Mouse (Mus musculus) E14TG2a.4 (cell line): ENCODE data around the gene Rplp2.

ENCODE experiments used
- H3K27me3 ChIP-seq: 2 replicates; pipeline ENCODE4 v1.6.1; 2014; ENCODE audit warnings: low read length, control low read depth; ENCODE audit not compliant: insufficient read depth
- H3K36me3 ChIP-seq: 2 replicates; pipeline ENCODE4 v1.6.1; 2014; ENCODE audit warnings: low read length, control low read depth; ENCODE audit not compliant: insufficient read depth
- H3K4me1 ChIP-seq: replicated peaks from 2 replicates; pipeline ENCODE4 v1.6.1; 2014; ENCODE audit warnings: low read depth, low read length, control low read depth
- H3K4me3 ChIP-seq: replicated peaks from 2 replicates; pipeline ENCODE4 v1.5.1; 2014; ENCODE audit warnings: mild to moderate bottlenecking, low read length
- H3K9me3 ChIP-seq: 2 replicates; pipeline ENCODE4 v1.6.1; 2014; ENCODE audit warnings: low read length, control low read depth
- CTCF ChIP-seq: conservative IDR thresholded peaks from 2 replicates; pipeline ENCODE4 v1.5.1; 2014; ENCODE audit warnings: low read length
- NANOG ChIP-seq: IDR thresholded peaks from 2 replicates; pipeline ENCODE4 v1.6.1; 2014; ENCODE audit warnings: borderline replicate concordance, low read length, mixed read lengths
- POU5F1 ChIP-seq: IDR thresholded peaks from 2 replicates; pipeline ENCODE4 v1.6.1; 2014; ENCODE audit warnings: low read length, borderline replicate concordance

Rplp2 gene

GRCm38 (mm10) chr7:141434464-141434863, 12.7 kb upstream of the Rplp2 start:
- H3K27me3 ChIP-seq, result no peaks in the 10 kb centered on the region
- peaks cover 59% of the 10 kb centered on the region for H3K36me3 ChIP-seq
- H3K4me3 ChIP-seq, result peak overlapping the region; percentile 68
- H3K4me1 ChIP-seq, result peaks cover 92% of the 10 kb centered on the region
- H3K9me3 ChIP-seq, result no peaks in the 10 kb centered on the region
- no peak for TF ChIP-seq POU5F1
- TF ChIP-seq CTCF, result no peak
- no peak for TF ChIP-seq NANOG

GRCm38 (mm10) chr7:141435129-141435855, 11.9 kb upstream of the Rplp2 start:
- H3K27me3 ChIP-seq, result no peaks in the 10 kb centered on the region
- H3K4me3 ChIP-seq, result peak overlapping the region; percentile 68
- no peak for TF ChIP-seq NANOG
- TF ChIP-seq CTCF, result no peak
- TF ChIP-seq POU5F1, result no peak
- H3K9me3 ChIP-seq, result no peaks in the 10 kb centered on the region
- H3K36me3 ChIP-seq, result peaks cover 64% of the 10 kb centered on the region
- H3K4me1 ChIP-seq, result peaks cover 90% of the 10 kb centered on the region

- no peaks in the 10 kb centered on the region for H3K9me3 ChIP-seq
- no peaks in the 10 kb centered on the region for H3K27me3 ChIP-seq
- H3K4me3 ChIP-seq, result peak overlapping the region; percentile 18; the same call in 1 of the 2 replicates
- H3K4me1 ChIP-seq, result peaks cover 90% of the 10 kb centered on the region
- peaks cover 64% of the 10 kb centered on the region for H3K36me3 ChIP-seq
- TF ChIP-seq NANOG (no peak), CTCF (no peak), POU5F1 (no peak)
These were observed 11.2 kb upstream of the Rplp2 start for GRCm38 (mm10) chr7:141435856-141436522.

GRCm38 (mm10) chr7:141436523-141436892, 10.7 kb upstream of the Rplp2 start:
- H3K4me3 ChIP-seq, result peak overlapping the region; percentile 85
- H3K27me3 ChIP-seq, result no peaks in the 10 kb centered on the region
- peaks cover 64% of the 10 kb centered on the region for H3K36me3 ChIP-seq
- H3K4me1 ChIP-seq, result peaks cover 90% of the 10 kb centered on the region
- H3K9me3 ChIP-seq, result no peaks in the 10 kb centered on the region
- TF ChIP-seq NANOG, result no peak
- TF ChIP-seq POU5F1, result no peak
- TF ChIP-seq CTCF, result no peak

GRCm38 (mm10) chr7:141437178-141438120, 9.7 kb upstream of the Rplp2 start, which contains the start of gene Slc25a22:
Gene Slc25a22 (minus strand): TSS chr7:141437892.
- Histone ChIP-seq H3K36me3 (peaks cover 64% of the 10 kb centered on the region), H3K27me3 (no peaks in the 10 kb centered on the region), H3K4me1 (peaks cover 90% of the 10 kb centered on the region), H3K4me3 (peak within 1 kb of the TSS; percentile 85), H3K9me3 (no peaks in the 10 kb centered on the region)
- TF ChIP-seq POU5F1 (no peak), CTCF (peak; percentile 21), NANOG (no peak)

- Histone ChIP-seq H3K4me3 (no peak overlapping the region), H3K27me3 (no peaks in the 10 kb centered on the region), H3K9me3 (no peaks in the 10 kb centered on the region), H3K4me1 (peaks cover 90% of the 10 kb centered on the region), H3K36me3 (peaks cover 60% of the 10 kb centered on the region)
- TF ChIP-seq NANOG (no peak), CTCF (no peak), POU5F1 (no peak)
These were observed 8.8 kb upstream of the Rplp2 start for GRCm38 (mm10) chr7:141438201-141438968.

GRCm38 (mm10) chr7:141439140-141439679, 8.0 kb upstream of the Rplp2 start:
- H3K4me1 ChIP-seq, result peaks cover 88% of the 10 kb centered on the region
- TF ChIP-seq POU5F1, result no peak
- no peak for TF ChIP-seq NANOG
- no peak for TF ChIP-seq CTCF
- no peak overlapping the region for H3K4me3 ChIP-seq
- no peaks in the 10 kb centered on the region for H3K9me3 ChIP-seq
- no peaks in the 10 kb centered on the region for H3K27me3 ChIP-seq
- peaks cover 53% of the 10 kb centered on the region for H3K36me3 ChIP-seq
